ENCODE assay signal across 8 mouse cellular contexts in genomic region chr1:52331442-52331841, GRCm38 (mm10).
DNase-seq lines count a peak whose midpoint lies in the region; ATAC-seq and TF ChIP-seq lines count a peak whose summit lies in the region.

No protein-coding gene starts in this region.

- TF ChIP-seq CTCF in stomach, postnatal 0 days (IDR thresholded peaks at IDR 0.05; ENCODE audit: low read depth) = no peak

- no peaks in the 10 kb centered on the region for H3K36me3 ChIP-seq in forebrain, embryonic 14.5 days (ENCODE audit: control insufficient read depth, insufficient read depth, low read length)
- no peaks in the 10 kb centered on the region for H3K36me3 ChIP-seq in stomach, postnatal 0 days (ENCODE audit: control insufficient read depth, insufficient read depth, low read length)

- WGBS in forebrain, embryonic 14.5 days = 49% methylated on average over 4 of the region's 4 CpGs
- 31% methylated on average over 4 of the region's 4 CpGs for WGBS in stomach, postnatal 0 days

- H3K27ac ChIP-seq in forebrain, embryonic 14.5 days (ENCODE audit: low read depth, low read length) = no peak overlapping the region
- H3K27ac ChIP-seq in stomach, postnatal 0 days (replicated peaks) = no peak overlapping the region

- H3K27me3 ChIP-seq in forebrain, embryonic 14.5 days (replicated peaks; ENCODE audit: control insufficient read depth, insufficient read depth, low read length) = no peaks in the 10 kb centered on the region
- no peaks in the 10 kb centered on the region for H3K27me3 ChIP-seq in stomach, postnatal 0 days (ENCODE audit: control insufficient read depth, insufficient read depth, low read length)

- 0 out of 2 replicates have a peak overlapping the region, but pooled peaks have one; percentile 9 for H3K4me2 ChIP-seq in forebrain, embryonic 14.5 days (ENCODE audit: low read length)
- H3K4me2 ChIP-seq in stomach, postnatal 0 days (replicated peaks; ENCODE audit: low read depth) = no peak overlapping the region

- H3K4me3 ChIP-seq in forebrain, embryonic 14.5 days (ENCODE audit: low read depth, low read length) = no peak overlapping the region
- no peak overlapping the region for H3K4me3 ChIP-seq in stomach, postnatal 0 days (ENCODE audit: low read depth, low read length)

- peak; percentile 78 for ATAC-seq in forebrain, embryonic 14.5 days
- ATAC-seq in stomach, postnatal 0 days (ENCODE audit: low FRiP score, low TSS enrichment) = peak; percentile 60; the same call in 1 of the 2 replicates

- DNase-seq in kidney, postnatal 4 days = peak; percentile 6 to 11
- DNase-seq in kidney, adult 18-20 months = no peak
- DNase-seq in NIH3T3 (ENCODE audit: low read depth) = peak; percentile 12
- DNase-seq in forebrain, embryonic 14.5 days (ENCODE audit: low spot score) = peak; percentile 15
- peak; percentile 68 to 77 for DNase-seq in left cerebral cortex, adult 9 months (ENCODE audit: low spot score in 2 of 2)
- peak; percentile 20 for DNase-seq in stomach, postnatal 0 days (ENCODE audit: low spot score)
- DNase-seq in cerebellum, adult 18-20 months = no peak
- no peak for DNase-seq in thymus, postnatal 36 days

- no peaks in the 10 kb centered on the region for H3K9me3 ChIP-seq in forebrain, embryonic 14.5 days (replicated peaks; ENCODE audit: control insufficient read depth, low read length)
- H3K9me3 ChIP-seq in stomach, postnatal 0 days (ENCODE audit: control insufficient read depth, low read length) = no peaks in the 10 kb centered on the region

- no peaks in the 10 kb centered on the region for H3K4me1 ChIP-seq in forebrain, embryonic 14.5 days (ENCODE audit: control insufficient read depth, insufficient read depth, low read length)
- no peaks in the 10 kb centered on the region for H3K4me1 ChIP-seq in stomach, postnatal 0 days (replicated peaks; ENCODE audit: control insufficient read depth, insufficient read depth)

- TF ChIP-seq EP300 in stomach, postnatal 0 days (optimal IDR thresholded peaks at IDR 0.05) = no peak

- no peak overlapping the region for H3K9ac ChIP-seq in forebrain, embryonic 14.5 days (ENCODE audit: low read length)
- H3K9ac ChIP-seq in stomach, postnatal 0 days (ENCODE audit: low read length) = no peak overlapping the region

Comparison
In these comparisons a context has a peak if more than half of its experiments do, and no peak if none do; other contexts are left out.
1. DNase-seq: peak in kidney, postnatal 4 days (2 of 2), NIH3T3 (single experiment), forebrain, embryonic 14.5 days (single experiment), left cerebral cortex, adult 9 months (2 of 2) and stomach, postnatal 0 days (single experiment); none in kidney, adult 18-20 months (single experiment), cerebellum, adult 18-20 months (0 of 2) and thymus, postnatal 36 days (0 of 2).